Mouse (Mus musculus) myocyte (in vitro differentiated cells): ENCODE data around the gene Gm11273.

ENCODE experiments used
- CEBPB ChIP-seq: IDR thresholded peaks from 2 replicates; pipeline ENCODE4 v1.6.1; 2011; ENCODE audit warnings: mild to moderate bottlenecking, moderate library complexity; ENCODE audit not compliant: poor library complexity, insufficient read depth, severe bottlenecking
- E2F4 ChIP-seq: IDR thresholded peaks from one replicate; pipeline ENCODE4 v1.6.1; 2011; ENCODE audit warnings: mild to moderate bottlenecking, control low read depth, moderate library complexity; ENCODE audit not compliant: insufficient read depth
- MYOG ChIP-seq, 3 experiments: IDR thresholded peaks; one replicate each; pipeline ENCODE4 v1.6.1; 2011; ENCODE audit warnings: control low read depth in 2 of 3, low read depth in 2 of 3, mild to moderate bottlenecking in 2 of 3; ENCODE audit not compliant: insufficient read length in 2 of 3, control insufficient read depth in 1 of 3, insufficient read depth in 1 of 3
- POLR2A ChIP-seq: IDR thresholded peaks from one replicate; pipeline ENCODE4 v1.6.1; 2011; ENCODE audit warnings: low read depth, mild to moderate bottlenecking, control low read depth, moderate library complexity; ENCODE audit not compliant: insufficient read length
- POLR2AphosphoS2 ChIP-seq: IDR thresholded peaks from one replicate; pipeline ENCODE4 v1.6.1; 2011; ENCODE audit warnings: low read depth, control low read depth; ENCODE audit not compliant: insufficient read length
- REST ChIP-seq: IDR thresholded peaks from one replicate; pipeline ENCODE4 v1.6.1; 2011; ENCODE audit warnings: mild to moderate bottlenecking, control low read depth, moderate library complexity; ENCODE audit not compliant: insufficient read depth, insufficient read length
- TCF12 ChIP-seq: IDR thresholded peaks from one replicate; pipeline ENCODE4 v1.6.1; 2011; ENCODE audit warnings: mild to moderate bottlenecking, control low read depth; ENCODE audit not compliant: poor library complexity, insufficient read depth, severe bottlenecking
- USF1 ChIP-seq: IDR thresholded peaks from one replicate; pipeline ENCODE4 v1.6.1; 2011; ENCODE audit warnings: low read depth, mild to moderate bottlenecking, control low read depth, moderate library complexity

GRCm38 (mm10) chr13:21454133-21454532 is 47.1 kb downstream of the Gm11273 start:
- TF ChIP-seq MYOG (IDR thresholded peaks at IDR 0.05; ENCODE audit: control insufficient read depth in 1 of 3, insufficient read depth in 1 of 3, insufficient read length in 2 of 3, low read depth in 2 of 3) (no peak), POLR2A (no peak), USF1 (no peak), TCF12 (no peak), POLR2AphosphoS2 (no peak), E2F4 (no peak), CEBPB (no peak), REST (no peak)
